Mouse (Mus musculus): ENCODE measurements at regions not wholly inside any gene's neighbourhood (a gene's known extent, or its start where the extent isn't known, plus 50 kb on each side); places are given as distances from the start of the nearest gene placed in this dataset.

DNA sequence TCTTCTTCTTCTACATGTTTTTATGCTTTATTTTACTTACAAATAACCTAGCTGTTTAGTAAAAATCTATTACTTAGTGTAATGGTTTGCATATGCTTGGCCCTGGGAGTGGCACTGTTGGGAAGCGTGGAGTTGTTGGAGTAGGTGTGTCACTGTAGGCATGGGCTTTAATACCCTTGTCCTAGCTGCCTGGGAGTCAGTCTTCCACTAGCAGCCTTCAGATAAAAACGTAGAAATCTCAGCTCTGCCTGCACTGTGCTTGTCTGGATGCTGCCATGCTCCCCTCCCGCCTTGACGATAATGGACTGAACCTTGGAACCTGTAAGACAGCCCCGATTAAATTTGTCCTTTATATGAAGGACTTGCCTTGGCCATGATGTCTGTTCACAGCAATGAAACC lies 60.4 kb upstream of the Jade1 start:
- no peak overlapping the region for H3K27ac ChIP-seq (ENCODE audit: low read depth, low read length)
- H3K4me1 ChIP-seq (ENCODE audit: control insufficient read depth, insufficient read depth, low read length): no peaks in the 10 kb centered on the region
- H3K9ac ChIP-seq (replicated peaks; ENCODE audit: low read depth, low read length): no peak overlapping the region
- WGBS: 83% methylated on average over 5 of the region's 5 CpGs
- ATAC-seq (ENCODE audit: low read depth): no peak
- no peaks in the 10 kb centered on the region for H3K27me3 ChIP-seq (ENCODE audit: control insufficient read depth, insufficient read depth, low read length)
- H3K4me3 ChIP-seq (ENCODE audit: low read depth, low read length): no peak overlapping the region
- no peaks in the 10 kb centered on the region for H3K9me3 ChIP-seq (ENCODE audit: control insufficient read depth, low read length)
- no peaks in the 10 kb centered on the region for H3K36me3 ChIP-seq (ENCODE audit: control insufficient read depth, insufficient read depth, low read length)
- H3K4me2 ChIP-seq (ENCODE audit: low read depth, low read length): no peak overlapping the region

DNA sequence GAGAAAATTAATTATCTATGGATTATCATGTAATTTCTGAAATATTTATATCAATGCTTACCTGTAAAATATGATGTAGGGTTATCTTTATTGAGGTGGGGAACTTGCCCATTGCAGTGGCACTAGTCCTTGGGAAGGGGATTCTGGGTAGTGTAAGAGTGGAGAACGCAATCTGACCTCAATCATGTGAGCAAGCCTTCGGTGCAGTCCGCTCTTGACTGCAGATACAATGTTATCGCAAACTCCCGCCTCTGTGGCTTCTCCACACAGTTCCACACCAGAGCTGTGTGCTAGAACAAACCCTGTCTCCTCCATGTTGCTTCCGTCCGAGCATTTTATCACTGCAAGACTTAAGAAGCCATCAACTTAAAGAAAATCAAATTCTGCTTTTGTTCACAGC lies 62.1 kb upstream of the Jade1 start:
- Histone ChIP-seq H3K27ac (ENCODE audit: low read depth, low read length) (no peak overlapping the region), H3K4me2 (ENCODE audit: low read depth, low read length) (no peak overlapping the region), H3K9me3 (ENCODE audit: control insufficient read depth, low read length) (no peaks in the 10 kb centered on the region), H3K27me3 (ENCODE audit: control insufficient read depth, insufficient read depth, low read length) (no peaks in the 10 kb centered on the region), H3K9ac (replicated peaks; ENCODE audit: low read depth, low read length) (no peak overlapping the region), H3K4me3 (ENCODE audit: low read depth, low read length) (no peak overlapping the region), H3K4me1 (ENCODE audit: control insufficient read depth, insufficient read depth, low read length) (no peaks in the 10 kb centered on the region), H3K36me3 (ENCODE audit: control insufficient read depth, insufficient read depth, low read length) (no peaks in the 10 kb centered on the region)
- WGBS: 97% methylated on average over 7 of the region's 7 CpGs
- no peak for ATAC-seq (ENCODE audit: low read depth)

DNA sequence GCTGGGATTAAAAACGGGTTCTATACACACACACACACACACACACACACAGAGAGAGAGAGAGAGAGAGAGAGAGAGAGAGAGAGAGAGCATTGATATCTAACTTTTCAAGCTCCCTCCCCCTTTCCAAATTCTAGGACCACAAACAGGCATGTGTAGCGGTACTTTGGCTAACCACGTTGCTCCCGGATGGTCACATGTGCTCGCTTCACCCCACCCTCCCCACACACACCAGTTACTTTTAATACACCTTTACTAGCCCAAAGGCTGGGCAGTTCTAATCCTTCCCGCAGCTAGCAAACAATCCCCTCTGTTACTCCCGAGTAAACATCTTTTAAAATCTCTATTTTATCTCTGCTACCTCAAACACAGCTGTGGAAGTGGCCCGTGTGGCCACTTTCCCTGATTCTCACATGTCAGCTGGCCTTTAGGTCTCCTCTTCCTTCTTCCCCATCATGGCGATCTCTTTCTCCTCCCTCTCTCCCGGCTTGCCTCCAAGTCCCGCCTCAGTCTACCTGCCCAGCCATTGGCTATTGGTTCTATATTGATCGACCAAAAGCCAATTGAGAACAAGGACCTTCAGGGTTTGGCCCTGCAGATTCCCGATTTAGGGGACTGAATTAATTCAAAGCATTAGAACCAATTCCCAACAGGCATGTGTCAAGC lies 62.7 kb upstream of the Jade1 start:
- Histone ChIP-seq H3K36me3 (ENCODE audit: control insufficient read depth, insufficient read depth, low read length) (no peaks in the 10 kb centered on the region), H3K4me3 (ENCODE audit: low read depth, low read length) (no peak overlapping the region), H3K27me3 (ENCODE audit: control insufficient read depth, insufficient read depth, low read length) (no peaks in the 10 kb centered on the region), H3K9me3 (ENCODE audit: control insufficient read depth, low read length) (no peaks in the 10 kb centered on the region), H3K4me2 (ENCODE audit: low read depth, low read length) (no peak overlapping the region), H3K4me1 (ENCODE audit: control insufficient read depth, insufficient read depth, low read length) (no peaks in the 10 kb centered on the region), H3K9ac (replicated peaks; ENCODE audit: low read depth, low read length) (no peak overlapping the region), H3K27ac (ENCODE audit: low read depth, low read length) (no peak overlapping the region)
- no peak for ATAC-seq (ENCODE audit: low read depth)
- 87% methylated on average over 13 of the region's 13 CpGs for WGBS

DNA sequence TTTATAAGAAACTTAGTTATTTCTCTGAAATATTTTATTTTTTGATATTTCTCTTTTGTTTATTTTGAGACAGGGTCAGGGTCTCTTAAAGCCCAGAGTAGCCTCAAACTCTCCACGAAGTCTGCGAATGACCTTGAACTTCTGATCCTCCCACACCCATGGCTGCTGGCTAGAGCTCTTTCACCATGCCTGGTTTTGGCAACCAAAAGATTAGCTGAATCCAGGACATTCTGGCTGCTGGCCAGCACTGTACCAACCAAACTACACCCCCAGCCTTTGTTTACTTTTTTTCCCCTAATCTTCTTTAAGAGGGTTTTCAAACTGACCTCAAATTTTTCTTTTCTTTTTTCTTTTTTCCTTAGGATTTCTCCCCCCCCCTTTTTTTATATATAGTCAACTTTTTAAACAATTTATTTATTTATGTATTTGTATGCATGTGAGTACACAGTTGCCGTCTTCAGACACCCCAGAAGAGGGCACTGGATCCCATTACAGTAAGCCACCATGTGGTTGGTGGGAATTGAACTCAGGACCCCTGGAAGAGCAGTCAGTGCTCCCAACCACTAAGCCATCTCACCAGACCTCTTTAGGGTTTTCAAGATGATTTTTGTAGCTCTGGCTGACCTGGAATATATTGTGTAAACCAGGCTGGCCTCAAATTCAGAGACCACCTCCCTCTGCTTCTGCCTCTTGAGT lies 63.4 kb upstream of the Jade1 start:
- H3K36me3 ChIP-seq (ENCODE audit: control insufficient read depth, insufficient read depth, low read length): no peaks in the 10 kb centered on the region
- ATAC-seq (ENCODE audit: low read depth): no peak

GRCm38 (mm10) chr3:41491185-41491584 lies 64.3 kb upstream of the Jade1 start:
- H3K9me3 ChIP-seq (ENCODE audit: control insufficient read depth, low read length): no peaks in the 10 kb centered on the region
- H3K4me2 ChIP-seq (ENCODE audit: low read depth, low read length): no peak overlapping the region
- WGBS: 94% methylated on average over 4 of the region's 4 CpGs
- ATAC-seq (ENCODE audit: low read depth): no peak
- H3K4me3 ChIP-seq (ENCODE audit: low read depth, low read length): no peak overlapping the region
- no peaks in the 10 kb centered on the region for H3K27me3 ChIP-seq (ENCODE audit: control insufficient read depth, insufficient read depth, low read length)
- H3K9ac ChIP-seq (replicated peaks; ENCODE audit: low read depth, low read length): no peak overlapping the region
- no peaks in the 10 kb centered on the region for H3K4me1 ChIP-seq (ENCODE audit: control insufficient read depth, insufficient read depth, low read length)
- no peaks in the 10 kb centered on the region for H3K36me3 ChIP-seq (ENCODE audit: control insufficient read depth, insufficient read depth, low read length)
- H3K27ac ChIP-seq (ENCODE audit: low read depth, low read length): no peak overlapping the region

More for the DNA sequence above, 63.4 kb upstream of the Jade1 start:
- Histone ChIP-seq H3K27ac (ENCODE audit: low read depth, low read length) (no peak overlapping the region), H3K4me2 (ENCODE audit: low read depth, low read length) (no peak overlapping the region), H3K4me1 (ENCODE audit: control insufficient read depth, insufficient read depth, low read length) (no peaks in the 10 kb centered on the region), H3K4me3 (ENCODE audit: low read depth, low read length) (no peak overlapping the region), H3K9ac (replicated peaks; ENCODE audit: low read depth, low read length) (no peak overlapping the region), H3K9me3 (ENCODE audit: control insufficient read depth, low read length) (no peaks in the 10 kb centered on the region), H3K27me3 (ENCODE audit: control insufficient read depth, insufficient read depth, low read length) (no peaks in the 10 kb centered on the region)
- 92% methylated on average over 3 of the region's 3 CpGs for WGBS

DNA sequence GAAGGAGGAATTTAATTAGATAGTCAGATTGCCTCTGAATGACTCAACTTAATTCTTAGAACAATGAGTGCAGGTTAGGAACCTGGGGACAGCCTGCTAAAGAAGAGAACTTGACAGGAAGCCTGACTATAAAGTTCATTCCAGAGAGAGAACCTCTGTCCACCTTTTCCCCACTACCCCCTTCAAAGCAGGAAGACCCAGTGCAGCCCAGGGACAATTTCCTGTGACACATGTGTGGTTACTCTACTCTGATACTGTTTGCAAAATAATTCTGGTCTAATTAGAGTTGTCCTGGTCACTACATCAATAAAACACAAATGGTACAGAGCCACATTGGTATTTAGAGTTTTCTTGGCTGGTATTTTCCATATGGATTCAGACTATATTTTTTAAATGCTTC lies 65.5 kb upstream of the Jade1 start:
- Histone ChIP-seq H3K9me3 (ENCODE audit: control insufficient read depth, low read length) (no peaks in the 10 kb centered on the region), H3K4me3 (ENCODE audit: low read depth, low read length) (no peak overlapping the region), H3K4me1 (ENCODE audit: control insufficient read depth, insufficient read depth, low read length) (no peaks in the 10 kb centered on the region), H3K27me3 (ENCODE audit: control insufficient read depth, insufficient read depth, low read length) (no peaks in the 10 kb centered on the region), H3K4me2 (ENCODE audit: low read depth, low read length) (no peak overlapping the region), H3K27ac (ENCODE audit: low read depth, low read length) (no peak overlapping the region), H3K36me3 (ENCODE audit: control insufficient read depth, insufficient read depth, low read length) (no peaks in the 10 kb centered on the region), H3K9ac (replicated peaks; ENCODE audit: low read depth, low read length) (no peak overlapping the region)
- ATAC-seq (ENCODE audit: low read depth): no peak

- no peak for ATAC-seq (ENCODE audit: low read depth)
- no peaks in the 10 kb centered on the region for H3K9me3 ChIP-seq (ENCODE audit: control insufficient read depth, low read length)
- H3K4me1 ChIP-seq (ENCODE audit: control insufficient read depth, insufficient read depth, low read length): no peaks in the 10 kb centered on the region
- H3K4me3 ChIP-seq (ENCODE audit: low read depth, low read length): no peak overlapping the region
- H3K27me3 ChIP-seq (ENCODE audit: control insufficient read depth, insufficient read depth, low read length): no peaks in the 10 kb centered on the region
- H3K9ac ChIP-seq (replicated peaks; ENCODE audit: low read depth, low read length): no peak overlapping the region
- WGBS: 82% methylated on average over 3 of the region's 3 CpGs
- H3K4me2 ChIP-seq (ENCODE audit: low read depth, low read length): no peak overlapping the region
- H3K36me3 ChIP-seq (ENCODE audit: control insufficient read depth, insufficient read depth, low read length): no peaks in the 10 kb centered on the region
- H3K27ac ChIP-seq (ENCODE audit: low read depth, low read length): no peak overlapping the region
These were observed 66.0 kb upstream of the Jade1 start for GRCm38 (mm10) chr3:41489571-41489970.

DNA sequence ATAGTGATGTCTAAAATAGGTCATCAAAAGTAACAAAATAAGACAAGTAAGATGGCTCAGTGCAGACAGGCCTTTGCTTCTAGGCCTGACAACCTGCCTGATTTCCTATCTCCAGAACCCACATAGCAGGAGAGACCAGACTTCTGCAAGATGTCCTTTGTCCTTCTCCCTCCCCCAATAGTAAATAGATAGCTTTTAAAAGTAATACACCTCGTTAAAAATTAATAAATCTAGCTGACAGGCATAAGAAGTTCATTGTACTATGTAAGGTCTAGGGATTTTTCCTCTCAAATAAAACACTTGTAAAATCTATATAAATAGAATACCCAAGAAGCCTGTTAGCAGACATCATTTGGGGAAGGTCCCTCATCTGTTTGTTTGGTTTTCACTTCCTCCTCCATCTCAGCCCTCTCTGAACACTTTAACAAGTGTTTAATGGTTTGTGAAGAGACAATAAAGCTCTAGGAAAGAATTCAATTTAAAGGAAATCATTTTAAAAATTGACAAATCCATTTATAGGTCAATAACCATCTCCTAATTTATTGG lies 67.2 kb upstream of the Jade1 start:
- no peak overlapping the region for H3K27ac ChIP-seq (ENCODE audit: low read depth, low read length)
- ATAC-seq (ENCODE audit: low read depth): no peak
- H3K9me3 ChIP-seq (ENCODE audit: control insufficient read depth, low read length): no peaks in the 10 kb centered on the region
- no peak overlapping the region for H3K9ac ChIP-seq (replicated peaks; ENCODE audit: low read depth, low read length)
- no peaks in the 10 kb centered on the region for H3K36me3 ChIP-seq (ENCODE audit: control insufficient read depth, insufficient read depth, low read length)
- H3K27me3 ChIP-seq (ENCODE audit: control insufficient read depth, insufficient read depth, low read length): no peaks in the 10 kb centered on the region
- H3K4me3 ChIP-seq (ENCODE audit: low read depth, low read length): no peak overlapping the region
- H3K4me1 ChIP-seq (ENCODE audit: control insufficient read depth, insufficient read depth, low read length): no peaks in the 10 kb centered on the region
- WGBS: 57% methylated on average over 1 of the region's 1 CpGs
- H3K4me2 ChIP-seq (ENCODE audit: low read depth, low read length): no peak overlapping the region

- Histone ChIP-seq H3K4me3 (ENCODE audit: low read depth, low read length) (no peak overlapping the region), H3K36me3 (ENCODE audit: control insufficient read depth, insufficient read depth, low read length) (no peaks in the 10 kb centered on the region), H3K4me1 (ENCODE audit: control insufficient read depth, insufficient read depth, low read length) (no peaks in the 10 kb centered on the region), H3K9me3 (ENCODE audit: control insufficient read depth, low read length) (no peaks in the 10 kb centered on the region), H3K27ac (ENCODE audit: low read depth, low read length) (no peak overlapping the region), H3K27me3 (ENCODE audit: control insufficient read depth, insufficient read depth, low read length) (no peaks in the 10 kb centered on the region), H3K4me2 (ENCODE audit: low read depth, low read length) (no peak overlapping the region), H3K9ac (replicated peaks; ENCODE audit: low read depth, low read length) (no peak overlapping the region)
- no peak for ATAC-seq (ENCODE audit: low read depth)
- 88% methylated on average over 9 of the region's 9 CpGs for WGBS
These were observed 70.6 kb upstream of the Jade1 start for GRCm38 (mm10) chr3:41484920-41485319.
